Mouse (Mus musculus) thymus, adult 2 months (tissue): ENCODE results near the gene Jak2.

Experiments used
- CTCF ChIP-seq: fragments of 200-500 bp; IDR thresholded peaks from 2 replicates; pipeline ENCODE4 v1.5.1; 2012; ENCODE audit warnings: mild to moderate bottlenecking, control low read depth, low read length, moderate library complexity, borderline replicate concordance; ENCODE audit not compliant: control insufficient read depth, poor library complexity, insufficient read depth; ENCODE audit errors: extremely low read depth
- POLR2A ChIP-seq: fragments of 200-500 bp; IDR thresholded peaks from 2 replicates; pipeline ENCODE4 v1.6.1; 2012; ENCODE audit warnings: mild to moderate bottlenecking, low read length, control low read depth, moderate library complexity; ENCODE audit not compliant: control insufficient read depth, poor library complexity, insufficient read depth; ENCODE audit errors: extremely low read depth

GRCm38 (mm10) chr19:29203337-29203736, 48.3 kb upstream of the Jak2 start:
- TF ChIP-seq POLR2A (no peak), CTCF (no peak)
